Mouse (Mus musculus): ENCODE results near the gene Zfp362. TPM values are rescaled to one million over a fixed set of nuclear protein-coding genes. Genes with fewer than 3 reads are reported as not detected.

The Zfp362 gene
- total RNA-seq, 1 experiment from 2014 or later, result 8.5 TPM

GRCm38 (mm10) chr4:128743031-128743626 lies 62.7 kb downstream of the Zfp362 start:
- no peak for ATAC-seq (replicated peaks in 1 of 2; ENCODE audit: insufficient read depth in 1 of 2, low FRiP score in 2 of 2, low TSS enrichment in 1 of 2, low read depth in 1 of 2, poor library complexity in 2 of 2, severe bottlenecking in 2 of 2)

- no peak for ATAC-seq (replicated peaks in 1 of 2; ENCODE audit: insufficient read depth in 1 of 2, low FRiP score in 2 of 2, low TSS enrichment in 1 of 2, low read depth in 1 of 2, poor library complexity in 2 of 2, severe bottlenecking in 2 of 2)
Observed at GRCm38 (mm10) chr4:128742379-128742970, 63.4 kb downstream of the Zfp362 start.

- ATAC-seq (replicated peaks in 1 of 2; ENCODE audit: insufficient read depth in 1 of 2, low FRiP score in 2 of 2, low TSS enrichment in 1 of 2, low read depth in 1 of 2, poor library complexity in 2 of 2, severe bottlenecking in 2 of 2), result no peak
Observed at GRCm38 (mm10) chr4:128741906-128742305, 63.9 kb downstream of the Zfp362 start.

DNA sequence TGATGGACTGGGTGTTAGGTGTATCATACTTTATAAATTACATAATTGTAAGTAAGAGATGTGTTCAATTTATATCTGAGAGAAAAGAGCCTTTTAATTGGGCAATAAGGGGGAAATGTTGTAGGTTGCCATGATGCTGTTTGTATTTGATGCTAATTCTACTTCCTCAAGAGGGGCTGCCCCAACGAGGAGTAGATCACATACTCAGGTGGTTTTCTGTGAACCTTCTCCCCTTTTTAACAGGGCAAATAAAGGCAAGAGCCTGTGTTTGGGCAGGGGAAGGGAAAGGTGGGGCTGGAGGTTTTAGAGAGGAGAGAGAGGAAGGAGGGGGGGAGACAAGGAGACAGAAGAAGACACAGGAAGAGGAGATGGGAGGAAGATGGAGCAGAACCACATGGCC lies 65.0 kb downstream of the Zfp362 start:
- no peak for ATAC-seq (replicated peaks in 1 of 2; ENCODE audit: insufficient read depth in 1 of 2, low FRiP score in 2 of 2, low TSS enrichment in 1 of 2, low read depth in 1 of 2, poor library complexity in 2 of 2, severe bottlenecking in 2 of 2)

DNA sequence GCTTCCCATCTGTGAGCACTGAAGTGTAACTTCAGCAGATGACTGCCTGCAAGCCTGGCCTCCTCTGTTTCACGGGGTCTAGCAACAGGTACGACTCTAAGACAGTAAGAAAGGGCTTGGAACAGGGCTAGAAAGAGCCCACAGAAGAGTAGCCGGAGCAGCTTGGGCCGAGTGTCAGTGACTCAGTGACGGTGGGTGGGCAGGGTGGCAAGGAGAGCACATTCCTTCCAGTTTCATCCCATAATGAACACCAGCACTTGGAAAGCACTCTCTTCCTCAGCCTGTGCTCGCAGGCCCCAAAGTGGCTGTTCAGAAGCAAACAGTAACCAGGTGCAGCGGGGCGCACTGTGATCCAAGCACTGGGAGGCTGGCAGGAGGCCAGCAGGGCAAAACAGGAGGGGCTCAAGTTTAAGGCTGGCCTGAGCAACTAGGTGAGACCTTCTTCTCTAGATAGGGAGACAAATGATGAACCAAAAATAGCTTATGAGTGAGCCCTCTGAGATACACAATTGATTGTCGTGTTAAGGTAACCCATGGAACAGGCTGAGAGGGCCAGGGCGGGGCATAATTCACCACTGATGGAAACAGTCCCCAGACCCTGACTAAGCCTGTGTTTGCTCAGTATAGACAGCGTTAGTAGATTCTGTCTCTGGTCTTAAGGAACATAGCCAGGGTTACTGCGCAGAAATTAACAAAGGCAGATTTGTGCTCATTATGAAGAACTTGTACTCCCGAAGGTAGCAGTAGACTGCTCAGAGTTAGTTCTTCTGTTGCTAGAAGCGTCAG lies 67.8 kb downstream of the Zfp362 start:
- no peak for ATAC-seq (replicated peaks in 1 of 2; ENCODE audit: insufficient read depth in 1 of 2, low FRiP score in 2 of 2, low TSS enrichment in 1 of 2, low read depth in 1 of 2, poor library complexity in 2 of 2, severe bottlenecking in 2 of 2)

GRCm38 (mm10) chr4:128737137-128737589 lies 68.7 kb downstream of the Zfp362 start:
- no peak for ATAC-seq (replicated peaks in 1 of 2; ENCODE audit: insufficient read depth in 1 of 2, low FRiP score in 2 of 2, low TSS enrichment in 1 of 2, low read depth in 1 of 2, poor library complexity in 2 of 2, severe bottlenecking in 2 of 2)

DNA sequence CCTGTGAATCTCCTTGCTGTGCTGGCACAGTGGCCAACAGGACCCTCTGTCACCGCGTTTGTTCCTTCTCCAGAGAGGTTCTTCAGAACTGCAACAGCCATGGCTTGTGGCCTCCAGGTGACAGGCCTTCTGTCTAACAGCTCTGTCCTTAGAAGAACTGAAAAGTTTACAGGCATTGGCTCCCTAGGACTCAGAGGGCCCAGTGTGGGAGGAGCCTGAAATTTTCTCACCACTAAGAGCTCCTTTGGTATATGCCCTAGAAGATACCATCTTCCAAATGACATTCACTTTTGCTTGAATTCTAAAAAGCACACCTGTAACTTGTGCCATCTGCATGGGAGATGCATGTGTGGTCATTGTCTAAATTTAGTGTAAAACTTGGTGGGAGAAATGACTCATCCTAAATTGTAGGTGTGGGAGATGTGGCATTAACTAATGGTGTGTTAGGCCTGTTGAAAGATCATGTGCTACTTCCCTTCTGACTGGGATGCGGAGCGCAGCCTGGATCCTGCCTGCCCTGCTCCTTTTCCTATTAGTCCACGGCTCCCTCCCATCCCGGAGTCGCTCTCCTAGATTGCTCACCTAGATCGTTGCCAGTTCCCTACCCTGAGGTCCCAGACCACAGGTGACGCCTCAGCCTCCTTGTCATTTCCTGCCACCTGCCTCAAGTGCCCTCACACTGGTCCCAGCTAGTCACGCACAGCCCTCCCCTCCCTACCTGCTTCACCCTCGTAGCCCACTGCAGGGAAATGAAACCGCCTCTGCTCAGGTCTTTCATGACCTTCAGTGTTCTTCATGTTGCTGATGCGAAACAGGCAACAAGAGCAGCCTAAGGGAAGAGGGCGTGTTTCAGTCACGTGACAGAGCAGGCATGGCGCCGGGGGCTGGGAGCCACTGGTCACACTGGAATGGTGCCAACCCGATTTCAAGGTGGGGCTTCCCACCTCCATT lies 70.8 kb downstream of the Zfp362 start:
- peak; percentile 59 to 60; a peak in 3 of 4 replicates for ATAC-seq (replicated peaks in 1 of 2; ENCODE audit: insufficient read depth in 1 of 2, low FRiP score in 2 of 2, low TSS enrichment in 1 of 2, low read depth in 1 of 2, poor library complexity in 2 of 2, severe bottlenecking in 2 of 2)

DNA sequence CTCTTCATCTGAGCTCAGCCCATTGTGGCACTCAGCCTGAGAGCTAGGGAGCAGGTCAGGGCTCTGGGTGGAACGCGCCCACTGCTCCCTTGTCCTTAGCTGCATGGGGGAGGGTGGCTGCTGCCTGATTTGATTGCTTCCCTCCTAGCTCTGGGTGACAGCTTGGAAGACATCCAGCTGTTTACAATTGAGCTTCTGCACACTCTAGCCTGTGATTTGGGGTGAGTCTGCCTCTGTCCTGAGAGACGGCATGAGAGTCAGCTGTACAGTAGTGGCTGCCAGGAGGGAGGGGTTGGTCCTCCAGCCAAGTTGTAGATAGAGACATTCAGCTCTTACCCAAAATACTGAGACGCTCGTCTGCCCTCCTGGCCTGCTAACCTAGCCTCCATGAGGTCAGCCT lies 71.6 kb downstream of the Zfp362 start:
- ATAC-seq (replicated peaks in 1 of 2; ENCODE audit: insufficient read depth in 1 of 2, low FRiP score in 2 of 2, low TSS enrichment in 1 of 2, low read depth in 1 of 2, poor library complexity in 2 of 2, severe bottlenecking in 2 of 2), result no peak

GRCm38 (mm10) chr4:128733496-128733895 lies 72.3 kb downstream of the Zfp362 start:
- ATAC-seq (replicated peaks in 1 of 2; ENCODE audit: insufficient read depth in 1 of 2, low FRiP score in 2 of 2, low TSS enrichment in 1 of 2, low read depth in 1 of 2, poor library complexity in 2 of 2, severe bottlenecking in 2 of 2), result peak; percentile 39 to 52

GRCm38 (mm10) chr4:128732794-128733193 lies 73.1 kb downstream of the Zfp362 start:
- no peak for ATAC-seq (replicated peaks in 1 of 2; ENCODE audit: insufficient read depth in 1 of 2, low FRiP score in 2 of 2, low TSS enrichment in 1 of 2, low read depth in 1 of 2, poor library complexity in 2 of 2, severe bottlenecking in 2 of 2)

GRCm38 (mm10) chr4:128730271-128730670 lies 75.6 kb downstream of the Zfp362 start:
- no peak for ATAC-seq (replicated peaks in 1 of 2; ENCODE audit: insufficient read depth in 1 of 2, low FRiP score in 2 of 2, low TSS enrichment in 1 of 2, low read depth in 1 of 2, poor library complexity in 2 of 2, severe bottlenecking in 2 of 2)

- ATAC-seq (replicated peaks in 1 of 2; ENCODE audit: insufficient read depth in 1 of 2, low FRiP score in 2 of 2, low TSS enrichment in 1 of 2, low read depth in 1 of 2, poor library complexity in 2 of 2, severe bottlenecking in 2 of 2), result no peak
Observed at GRCm38 (mm10) chr4:128729709-128730037, 76.2 kb downstream of the Zfp362 start.

- no peak for ATAC-seq (replicated peaks in 1 of 2; ENCODE audit: insufficient read depth in 1 of 2, low FRiP score in 2 of 2, low TSS enrichment in 1 of 2, low read depth in 1 of 2, poor library complexity in 2 of 2, severe bottlenecking in 2 of 2)
Observed at GRCm38 (mm10) chr4:128729033-128729708, 76.7 kb downstream of the Zfp362 start.

DNA sequence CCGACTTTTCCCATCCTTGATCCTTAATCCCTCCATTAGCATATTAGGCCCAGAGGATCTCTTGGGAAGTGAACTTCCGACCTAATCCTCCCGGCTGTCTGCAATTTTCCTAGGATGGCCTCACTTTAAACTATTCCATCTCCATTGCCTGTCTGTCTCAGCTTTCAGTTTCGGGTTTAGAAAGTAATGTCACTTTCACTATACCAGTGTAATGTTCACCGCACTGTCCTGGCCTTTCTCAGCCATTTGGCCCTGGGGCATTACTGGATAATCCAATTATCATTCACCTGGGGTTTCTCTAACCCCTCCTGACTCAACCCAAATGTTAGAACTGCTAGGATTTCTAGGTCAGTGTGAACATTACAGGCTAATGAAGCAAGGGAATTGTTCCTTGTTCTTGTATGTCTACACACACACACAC lies 77.4 kb downstream of the Zfp362 start:
- peak in 1 of 2 experiments; percentile 46; a peak in 1 of 4 replicates for ATAC-seq (replicated peaks in 1 of 2; ENCODE audit: insufficient read depth in 1 of 2, low FRiP score in 2 of 2, low TSS enrichment in 1 of 2, low read depth in 1 of 2, poor library complexity in 2 of 2, severe bottlenecking in 2 of 2)

- ATAC-seq (replicated peaks in 1 of 2; ENCODE audit: insufficient read depth in 1 of 2, low FRiP score in 2 of 2, low TSS enrichment in 1 of 2, low read depth in 1 of 2, poor library complexity in 2 of 2, severe bottlenecking in 2 of 2), result no peak; a peak in 1 of 4 replicates
Observed at GRCm38 (mm10) chr4:128727721-128728430, 78.0 kb downstream of the Zfp362 start.

- ATAC-seq (replicated peaks in 1 of 2; ENCODE audit: insufficient read depth in 1 of 2, low FRiP score in 2 of 2, low TSS enrichment in 1 of 2, low read depth in 1 of 2, poor library complexity in 2 of 2, severe bottlenecking in 2 of 2), result peak; percentile 33 to 51
Observed at GRCm38 (mm10) chr4:128727019-128727720, 78.7 kb downstream of the Zfp362 start.
